Mouse (Mus musculus) bone marrow macrophage, adult 2 months (primary cell): ENCODE results near the gene B3gnt3. TPM values are rescaled to one million over a fixed set of nuclear protein-coding genes. Genes with fewer than 3 reads are reported as not detected.

Experiments
- H3K27ac ChIP-seq: 2 replicates; pipeline ENCODE4 v1.5.1; 2012; ENCODE audit warnings: low read depth, low read length; ENCODE audit not compliant: insufficient read depth
- H3K4me1 ChIP-seq: 2 replicates; pipeline ENCODE4 v1.6.1; 2012; ENCODE audit warnings: low read length; ENCODE audit not compliant: control insufficient read depth, insufficient read depth
- H3K4me3 ChIP-seq: 2 replicates; pipeline ENCODE4 v1.5.1; 2012; ENCODE audit warnings: mild to moderate bottlenecking, low read length, moderate library complexity; ENCODE audit not compliant: insufficient read depth
- CTCF ChIP-seq: IDR thresholded peaks from 2 replicates; pipeline ENCODE4 v1.5.1; 2012; ENCODE audit warnings: low read depth, mild to moderate bottlenecking, low read length, moderate library complexity
- POLR2A ChIP-seq: IDR thresholded peaks from 2 replicates; pipeline ENCODE4 v1.6.1; 2012; ENCODE audit warnings: mild to moderate bottlenecking, low read depth, low read length, borderline replicate concordance
- polyA plus RNA-seq: library from polyadenylated mRNA; stranded (reverse); fragments of >200 nt; gene quantifications from 2 replicates; pipeline ENCODE4 v1.2.4, GENCODE M21; 2012; ENCODE audit not compliant: missing spikeins, insufficient read depth, insufficient read length

Gene B3gnt3
- polyA plus RNA-seq, 1 experiment = 24.1 TPM

- Histone ChIP-seq H3K4me3 (peak within 1 kb of the TSS; percentile 75), H3K27ac (0 out of 2 replicates have a peak within 1 kb of the TSS, but pooled peaks have one; percentile 29), H3K4me1 (peaks cover 20% of the 10 kb centered on the region)
- TF ChIP-seq POLR2A (no peak), CTCF (no peak)
These were observed 30.0 kb downstream of the B3gnt3 start, which contains the start of gene Unc13a for GRCm38 (mm10) chr8:71671549-71671965. Unc13a (minus strand) TSS chr8:71671757.

GRCm38 (mm10) chr8:71670621-71671548 lies 30.7 kb downstream of the B3gnt3 start:
- Histone ChIP-seq H3K4me1 (peaks cover 25% of the 10 kb centered on the region), H3K4me3 (peak overlapping the region; percentile 75), H3K27ac (no peak overlapping the region)
- no peak for TF ChIP-seq POLR2A
- TF ChIP-seq CTCF = no peak

GRCm38 (mm10) chr8:71670198-71670597 lies 31.4 kb downstream of the B3gnt3 start:
- no peak for TF ChIP-seq CTCF
- no peak for TF ChIP-seq POLR2A
- peaks cover 23% of the 10 kb centered on the region for H3K4me1 ChIP-seq
- no peak overlapping the region for H3K27ac ChIP-seq
- peak overlapping the region; percentile 41 for H3K4me3 ChIP-seq

- Histone ChIP-seq H3K27ac (peak overlapping the region; percentile 74), H3K4me3 (peak overlapping the region; percentile 43), H3K4me1 (peaks cover 23% of the 10 kb centered on the region)
- TF ChIP-seq POLR2A (no peak), CTCF (no peak)
These were observed 33.2 kb downstream of the B3gnt3 start for GRCm38 (mm10) chr8:71668220-71668975.

GRCm38 (mm10) chr8:71667256-71667655 lies 34.3 kb downstream of the B3gnt3 start:
- no peak overlapping the region for H3K27ac ChIP-seq
- TF ChIP-seq POLR2A = no peak
- TF ChIP-seq CTCF = no peak
- peaks cover 23% of the 10 kb centered on the region for H3K4me1 ChIP-seq
- H3K4me3 ChIP-seq = no peak overlapping the region

- peaks cover 23% of the 10 kb centered on the region for H3K4me1 ChIP-seq
- H3K27ac ChIP-seq = no peak overlapping the region
- H3K4me3 ChIP-seq = no peak overlapping the region
- TF ChIP-seq POLR2A = no peak
- no peak for TF ChIP-seq CTCF
These were observed 34.7 kb downstream of the B3gnt3 start for GRCm38 (mm10) chr8:71666855-71667254.

- H3K27ac ChIP-seq = no peak overlapping the region
- H3K4me1 ChIP-seq = peaks cover 23% of the 10 kb centered on the region
- TF ChIP-seq POLR2A (no peak), CTCF (no peak)
- H3K4me3 ChIP-seq = peak overlapping the region; percentile 47
These were observed 36.1 kb downstream of the B3gnt3 start for GRCm38 (mm10) chr8:71665331-71666130.

GRCm38 (mm10) chr8:71660325-71661120 lies 41.1 kb downstream of the B3gnt3 start:
- Histone ChIP-seq H3K27ac (no peak overlapping the region), H3K4me3 (no peak overlapping the region), H3K4me1 (no peaks in the 10 kb centered on the region)
- TF ChIP-seq CTCF (peak; percentile 84), POLR2A (no peak)
